Comparison of ENCODE assay signal across 31 mouse cellular contexts in genomic region chr7:71440330-71441240, GRCm38 (mm10).
DNase-seq lines count a peak whose midpoint lies in the region; ATAC-seq and TF ChIP-seq lines count a peak whose summit lies in the region.
"Had no signal": no experiment of that assay in that cellular context is flagged by ENCODE, and none has a peak within 500 bp of the region (broad histone marks: within the 10 kb centered on the region; RNA-seq: fewer than 3 reads in every experiment).

No protein-coding gene starts in this region.

- WGBS in embryonic facial prominence, embryonic 11.5 days, result 56% methylated on average over 11 of the region's 11 CpGs
- 62% methylated on average over 11 of the region's 11 CpGs for WGBS in lung, postnatal 0 days
- 80% methylated on average over 11 of the region's 11 CpGs for WGBS in heart, embryonic 11.5 days (ENCODE audit: insufficient replicate concordance)

- no peak for ATAC-seq in embryonic facial prominence, embryonic 11.5 days (replicated peaks; ENCODE audit: insufficient number of reproducible peaks, low FRiP score, low TSS enrichment, low read depth)
- peak; percentile 91 for ATAC-seq in lung, postnatal 0 days
- no peak for ATAC-seq in heart, embryonic 11.5 days (replicated peaks; ENCODE audit: insufficient number of reproducible peaks, low FRiP score, low TSS enrichment)
- ATAC-seq: forebrain, postnatal 0 days; intestine, embryonic 16.5 days had no signal

- H3K9ac ChIP-seq in embryonic facial prominence, embryonic 11.5 days (replicated peaks; ENCODE audit: low read length), result no peak overlapping the region
- H3K9ac ChIP-seq in lung, postnatal 0 days (replicated peaks; ENCODE audit: low read depth), result no peak overlapping the region
- no peak overlapping the region for H3K9ac ChIP-seq in heart, embryonic 11.5 days (ENCODE audit: low read depth, low read length)
- H3K9ac ChIP-seq: embryonic facial prominence, embryonic 13.5 days; forebrain, embryonic 12.5 days; forebrain, postnatal 0 days; heart, embryonic 15.5 days; limb, embryonic 12.5 days; midbrain, embryonic 12.5 days; neural tube, embryonic 12.5 days had no signal

- H3K27me3 ChIP-seq in embryonic facial prominence, embryonic 11.5 days (ENCODE audit: control insufficient read depth, insufficient read depth, low read length), result no peaks in the 10 kb centered on the region
- H3K27me3 ChIP-seq in lung, postnatal 0 days (replicated peaks; ENCODE audit: insufficient read depth, low read length), result no peaks in the 10 kb centered on the region
- H3K27me3 ChIP-seq in heart, embryonic 11.5 days (ENCODE audit: control insufficient read depth, insufficient read depth, low read length), result no peaks in the 10 kb centered on the region
- H3K27me3 ChIP-seq: embryonic facial prominence, embryonic 13.5 days; forebrain, embryonic 12.5 days; heart, embryonic 15.5 days; limb, embryonic 12.5 days; megakaryocyte, embryonic 14.5 days; midbrain, embryonic 12.5 days; neural tube, embryonic 12.5 days had no signal

- H3K27ac ChIP-seq in embryonic facial prominence, embryonic 11.5 days (replicated peaks; ENCODE audit: low read depth, low read length), result no peak overlapping the region
- peak overlapping the region; percentile 44 for H3K27ac ChIP-seq in lung, postnatal 0 days (ENCODE audit: low read length)
- no peak overlapping the region for H3K27ac ChIP-seq in heart, embryonic 11.5 days (ENCODE audit: low read depth, low read length)
- H3K27ac ChIP-seq: embryonic facial prominence, embryonic 13.5 days; forebrain, embryonic 12.5 days; heart, embryonic 15.5 days; kidney, postnatal 0 days; limb, embryonic 12.5 days; midbrain, embryonic 12.5 days; neural tube, embryonic 12.5 days; stomach, postnatal 0 days had no signal

- peak; percentile 96 for TF ChIP-seq EP300 in lung, postnatal 0 days (IDR thresholded peaks at IDR 0.05)

- DNase-seq in lung, adult 18-20 months, result peak; percentile 25 to 48
- no peak for DNase-seq in lung, postnatal 4 days
- DNase-seq in embryonic facial prominence, embryonic 11.5 days (ENCODE audit: low spot score), result peak; percentile 74
- peak; percentile 92 for DNase-seq in lung, postnatal 0 days (ENCODE audit: low spot score)
- peak; percentile 70 for DNase-seq in retina, embryonic 14.5 days (ENCODE audit: low spot score)
- DNase-seq in spleen, postnatal 10 days (ENCODE audit: low spot score in 2 of 2), result no peak
- no peak for DNase-seq in urinary bladder, adult 2 months (ENCODE audit: low spot score)
- DNase-seq: adrenal gland, postnatal 14 days; cerebellum, adult 11 months; cerebellum, adult 9-11 months; forebrain, postnatal 0 days; gastrocnemius, postnatal 10 days; kidney, adult 8-10 months; layer of hippocampus, adult 9-11 months; right cerebral cortex, postnatal 14 days; thymus, adult 18-20 months; thymus, postnatal 25 days had no signal

- H3K36me3 ChIP-seq in embryonic facial prominence, embryonic 11.5 days (replicated peaks; ENCODE audit: control insufficient read depth, insufficient read depth, low read depth, low read length), result no peaks in the 10 kb centered on the region
- no peaks in the 10 kb centered on the region for H3K36me3 ChIP-seq in lung, postnatal 0 days (ENCODE audit: insufficient read depth, low read length)
- H3K36me3 ChIP-seq in heart, embryonic 11.5 days (ENCODE audit: control insufficient read depth, insufficient read depth, low read length), result no peaks in the 10 kb centered on the region
- H3K36me3 ChIP-seq: embryonic facial prominence, embryonic 13.5 days; forebrain, embryonic 12.5 days; G1E; heart, embryonic 15.5 days; limb, embryonic 12.5 days; midbrain, embryonic 12.5 days; neural tube, embryonic 12.5 days had no signal

- H3K4me2 ChIP-seq in embryonic facial prominence, embryonic 11.5 days (ENCODE audit: low read depth, low read length), result no peak overlapping the region
- no peak overlapping the region for H3K4me2 ChIP-seq in lung, postnatal 0 days (replicated peaks; ENCODE audit: low read depth, low read length)
- no peak overlapping the region for H3K4me2 ChIP-seq in heart, embryonic 11.5 days
- H3K4me2 ChIP-seq: embryonic facial prominence, embryonic 13.5 days; forebrain, embryonic 12.5 days; heart, embryonic 15.5 days; limb, embryonic 12.5 days; midbrain, embryonic 12.5 days; neural tube, embryonic 12.5 days had no signal

- no peaks in the 10 kb centered on the region for H3K4me1 ChIP-seq in embryonic facial prominence, embryonic 11.5 days (ENCODE audit: control insufficient read depth, insufficient read depth, low read length)
- H3K4me1 ChIP-seq in lung, postnatal 0 days (ENCODE audit: insufficient read depth, low read depth, low read length), result no peaks in the 10 kb centered on the region
- H3K4me1 ChIP-seq in heart, embryonic 11.5 days (ENCODE audit: control insufficient read depth, insufficient read depth, low read length), result no peaks in the 10 kb centered on the region
- H3K4me1 ChIP-seq: forebrain, embryonic 12.5 days; heart, embryonic 15.5 days; limb, embryonic 12.5 days; megakaryocyte, embryonic 14.5 days; midbrain, embryonic 12.5 days; neural tube, embryonic 12.5 days had no signal

- no peak overlapping the region for H3K4me3 ChIP-seq in embryonic facial prominence, embryonic 11.5 days (ENCODE audit: low read depth, low read length)
- H3K4me3 ChIP-seq in lung, postnatal 0 days (ENCODE audit: low read depth, low read length), result no peak overlapping the region
- no peak overlapping the region for H3K4me3 ChIP-seq in heart, embryonic 11.5 days (ENCODE audit: low read depth, low read length)
- H3K4me3 ChIP-seq: embryonic facial prominence, embryonic 13.5 days; erythroblast, embryonic 14.5 days; forebrain, embryonic 12.5 days; heart, embryonic 15.5 days; limb, embryonic 12.5 days; megakaryocyte, embryonic 14.5 days; midbrain, embryonic 12.5 days; myocyte; neural tube, embryonic 12.5 days had no signal

- no peaks in the 10 kb centered on the region for H3K9me3 ChIP-seq in embryonic facial prominence, embryonic 11.5 days (replicated peaks; ENCODE audit: control insufficient read depth, low read length)
- H3K9me3 ChIP-seq in lung, postnatal 0 days (ENCODE audit: low read length), result no peaks in the 10 kb centered on the region
- H3K9me3 ChIP-seq in heart, embryonic 11.5 days (replicated peaks; ENCODE audit: control insufficient read depth, low read length), result no peaks in the 10 kb centered on the region
- H3K9me3 ChIP-seq: embryonic facial prominence, embryonic 13.5 days; forebrain, embryonic 12.5 days; heart, embryonic 15.5 days; limb, embryonic 12.5 days; megakaryocyte, embryonic 14.5 days; midbrain, embryonic 12.5 days; neural tube, embryonic 12.5 days had no signal

- no peak for TF ChIP-seq CTCF in lung, postnatal 0 days (IDR thresholded peaks at IDR 0.05)

Comparison
In these comparisons a context has a peak if more than half of its experiments do, and no peak if none do; other contexts are left out.
1. DNase-seq: peak in lung, adult 18-20 months (2 of 2), embryonic facial prominence, embryonic 11.5 days (single experiment), lung, postnatal 0 days (single experiment) and retina, embryonic 14.5 days (single experiment); none in lung, postnatal 4 days (0 of 2), spleen, postnatal 10 days (0 of 2) and urinary bladder, adult 2 months (single experiment).